Mouse (Mus musculus): ENCODE results near the gene Btbd2. TPM values are rescaled to one million over a fixed set of nuclear protein-coding genes. Genes with fewer than 3 reads are reported as not detected.

The Btbd2 gene
- polyA plus RNA-seq, 1 experiment from 2014 or later = 23.5 TPM

DNA sequence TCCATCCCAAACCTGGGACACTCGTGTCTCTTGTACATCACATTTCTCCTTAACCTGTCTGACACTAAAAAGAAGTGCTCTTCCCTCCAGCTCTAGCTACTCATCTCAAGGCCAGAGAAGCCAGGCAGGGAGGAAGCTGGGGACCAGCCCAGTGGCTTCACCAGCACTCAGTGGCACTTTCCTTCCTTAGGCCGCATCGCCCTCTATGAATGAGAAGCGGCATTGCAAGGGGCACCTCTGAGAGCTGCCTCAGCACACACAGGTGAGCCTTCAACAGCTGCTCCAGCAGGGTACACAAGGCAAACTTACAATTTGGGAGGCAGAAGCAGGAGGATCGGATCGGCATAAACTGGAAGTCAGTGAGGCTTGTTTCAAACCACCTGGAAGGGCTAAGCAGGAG lies 27.3 kb upstream of the Btbd2 start:
- H3K9ac ChIP-seq (ENCODE audit: low read depth, low read length) = no peak overlapping the region
- H3K4me3 ChIP-seq (ENCODE audit: low read depth, low read length) = no peak overlapping the region
- no peaks in the 10 kb centered on the region for H3K9me3 ChIP-seq (ENCODE audit: control insufficient read depth)
- TF ChIP-seq CTCF (IDR thresholded peaks at IDR 0.05; ENCODE audit: low read depth) = peak; percentile 95
- no peak overlapping the region for H3K27ac ChIP-seq (ENCODE audit: low read depth, low read length)
- no peaks in the 10 kb centered on the region for H3K4me1 ChIP-seq (replicated peaks; ENCODE audit: control insufficient read depth, insufficient read depth, low read length)
- 61% methylated on average over 6 of the region's 6 CpGs for WGBS
- H3K4me2 ChIP-seq (replicated peaks; ENCODE audit: low read depth) = no peak overlapping the region
- peaks cover 25% of the 10 kb centered on the region; the same call in 1 of the 2 replicates for H3K36me3 ChIP-seq (ENCODE audit: control insufficient read depth, insufficient read depth)
- peak; percentile 55; the same call in 1 of the 2 replicates for ATAC-seq
- H3K27me3 ChIP-seq (replicated peaks; ENCODE audit: control insufficient read depth, insufficient read depth, low read length) = no peaks in the 10 kb centered on the region

DNA sequence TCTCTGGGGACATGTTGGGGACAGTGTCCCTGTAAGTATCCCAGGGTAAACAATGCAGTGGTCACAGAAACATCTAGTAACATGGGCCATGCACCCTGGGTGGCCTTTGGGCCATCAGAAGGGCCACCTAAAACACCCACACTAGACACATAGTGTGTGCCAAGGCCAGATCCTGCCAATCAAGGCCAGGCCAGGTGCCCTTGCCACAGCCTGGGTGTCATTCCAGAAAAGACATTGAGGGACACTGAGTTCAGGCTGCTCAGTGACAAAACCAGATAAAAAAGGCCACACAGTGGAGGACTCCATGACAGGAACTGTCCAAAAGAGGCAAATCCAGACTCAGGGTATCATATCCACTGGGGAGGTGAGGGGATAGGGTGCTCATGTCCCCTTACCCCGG lies 26.8 kb upstream of the Btbd2 start:
- no peak overlapping the region for H3K4me2 ChIP-seq (replicated peaks; ENCODE audit: low read depth)
- H3K4me3 ChIP-seq (ENCODE audit: low read depth, low read length) = no peak overlapping the region
- H3K4me1 ChIP-seq (replicated peaks; ENCODE audit: control insufficient read depth, insufficient read depth, low read length) = peaks cover 5% of the 10 kb centered on the region; the same call in 1 of the 2 replicates
- no peak overlapping the region for H3K9ac ChIP-seq (ENCODE audit: low read depth, low read length)
- H3K9me3 ChIP-seq (ENCODE audit: control insufficient read depth) = no peaks in the 10 kb centered on the region
- TF ChIP-seq CTCF (IDR thresholded peaks at IDR 0.05; ENCODE audit: low read depth) = no peak
- 95% methylated on average over 1 of the region's 1 CpGs for WGBS
- H3K36me3 ChIP-seq (ENCODE audit: control insufficient read depth, insufficient read depth) = peaks cover 23% of the 10 kb centered on the region; the same call in 1 of the 2 replicates
- no peaks in the 10 kb centered on the region for H3K27me3 ChIP-seq (replicated peaks; ENCODE audit: control insufficient read depth, insufficient read depth, low read length)
- ATAC-seq = no peak
- H3K27ac ChIP-seq (ENCODE audit: low read depth, low read length) = no peak overlapping the region

DNA sequence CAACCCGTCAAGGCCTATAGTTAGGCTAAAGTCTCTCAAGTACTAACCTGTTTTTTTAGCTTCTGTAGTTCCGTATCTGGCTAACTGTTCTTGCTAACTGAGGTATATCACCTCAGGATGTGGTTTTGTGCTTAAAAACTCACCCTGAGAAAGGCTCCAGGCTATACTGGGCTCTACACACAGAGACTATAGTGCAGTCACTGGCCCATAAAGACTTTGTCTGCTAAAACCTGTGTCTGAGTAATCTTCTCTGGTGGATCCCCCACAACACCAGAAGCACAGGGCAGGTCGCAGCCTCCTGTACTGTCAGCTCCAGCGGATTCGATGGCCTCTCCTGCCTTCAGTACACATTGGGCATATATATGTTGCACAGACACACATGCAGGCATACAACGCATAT lies 25.1 kb upstream of the Btbd2 start:
- no peak for ATAC-seq
- no peak overlapping the region for H3K4me2 ChIP-seq (replicated peaks; ENCODE audit: low read depth)
- H3K4me1 ChIP-seq (replicated peaks; ENCODE audit: control insufficient read depth, insufficient read depth, low read length) = peaks cover 10% of the 10 kb centered on the region
- H3K36me3 ChIP-seq (ENCODE audit: control insufficient read depth, insufficient read depth) = peaks cover 19% of the 10 kb centered on the region; the same call in 1 of the 2 replicates
- no peaks in the 10 kb centered on the region for H3K9me3 ChIP-seq (ENCODE audit: control insufficient read depth)
- H3K27me3 ChIP-seq (replicated peaks; ENCODE audit: control insufficient read depth, insufficient read depth, low read length) = no peaks in the 10 kb centered on the region
- TF ChIP-seq CTCF (IDR thresholded peaks at IDR 0.05; ENCODE audit: low read depth) = no peak
- no peak overlapping the region for H3K4me3 ChIP-seq (ENCODE audit: low read depth, low read length)
- no peak overlapping the region for H3K27ac ChIP-seq (ENCODE audit: low read depth, low read length)
- H3K9ac ChIP-seq (ENCODE audit: low read depth, low read length) = no peak overlapping the region
- 94% methylated on average over 6 of the region's 6 CpGs for whole genome bisulfite sequencing

DNA sequence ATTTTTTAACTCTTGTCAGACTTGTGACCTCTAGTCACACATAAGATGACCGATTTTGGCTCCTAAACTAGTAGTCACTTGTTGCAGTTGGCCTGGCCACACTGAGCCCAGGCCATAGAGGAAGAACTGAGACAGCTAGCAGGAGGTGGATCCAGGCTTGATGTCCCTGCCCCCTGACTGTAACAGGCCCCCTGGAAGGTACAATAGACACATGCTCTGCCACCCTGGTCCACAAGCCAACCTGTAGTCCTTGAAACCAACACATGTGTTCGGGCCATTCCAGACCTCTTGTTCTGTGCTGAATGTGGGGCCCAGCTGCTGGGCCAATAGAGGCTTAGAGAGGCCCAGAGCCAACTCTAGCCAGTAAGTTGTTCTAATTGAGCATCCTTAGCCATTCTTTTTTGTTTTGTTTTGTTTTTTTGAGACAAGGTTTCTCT lies 23.4 kb upstream of the Btbd2 start:
- no peak overlapping the region; the same call in 1 of the 2 replicates for H3K27ac ChIP-seq (ENCODE audit: low read depth, low read length)
- peaks cover 10% of the 10 kb centered on the region for H3K4me1 ChIP-seq (replicated peaks; ENCODE audit: control insufficient read depth, insufficient read depth, low read length)
- no peaks in the 10 kb centered on the region for H3K27me3 ChIP-seq (replicated peaks; ENCODE audit: control insufficient read depth, insufficient read depth, low read length)
- H3K9me3 ChIP-seq (ENCODE audit: control insufficient read depth) = no peaks in the 10 kb centered on the region
- ATAC-seq = no peak
- H3K4me3 ChIP-seq (ENCODE audit: low read depth, low read length) = no peak overlapping the region
- 77% methylated on average over 2 of the region's 2 CpGs for WGBS
- peaks cover 3% of the 10 kb centered on the region; the same call in 1 of the 2 replicates for H3K36me3 ChIP-seq (ENCODE audit: control insufficient read depth, insufficient read depth)
- H3K4me2 ChIP-seq (replicated peaks; ENCODE audit: low read depth) = no peak overlapping the region
- H3K9ac ChIP-seq (ENCODE audit: low read depth, low read length) = no peak overlapping the region
- no peak for TF ChIP-seq CTCF (IDR thresholded peaks at IDR 0.05; ENCODE audit: low read depth)

DNA sequence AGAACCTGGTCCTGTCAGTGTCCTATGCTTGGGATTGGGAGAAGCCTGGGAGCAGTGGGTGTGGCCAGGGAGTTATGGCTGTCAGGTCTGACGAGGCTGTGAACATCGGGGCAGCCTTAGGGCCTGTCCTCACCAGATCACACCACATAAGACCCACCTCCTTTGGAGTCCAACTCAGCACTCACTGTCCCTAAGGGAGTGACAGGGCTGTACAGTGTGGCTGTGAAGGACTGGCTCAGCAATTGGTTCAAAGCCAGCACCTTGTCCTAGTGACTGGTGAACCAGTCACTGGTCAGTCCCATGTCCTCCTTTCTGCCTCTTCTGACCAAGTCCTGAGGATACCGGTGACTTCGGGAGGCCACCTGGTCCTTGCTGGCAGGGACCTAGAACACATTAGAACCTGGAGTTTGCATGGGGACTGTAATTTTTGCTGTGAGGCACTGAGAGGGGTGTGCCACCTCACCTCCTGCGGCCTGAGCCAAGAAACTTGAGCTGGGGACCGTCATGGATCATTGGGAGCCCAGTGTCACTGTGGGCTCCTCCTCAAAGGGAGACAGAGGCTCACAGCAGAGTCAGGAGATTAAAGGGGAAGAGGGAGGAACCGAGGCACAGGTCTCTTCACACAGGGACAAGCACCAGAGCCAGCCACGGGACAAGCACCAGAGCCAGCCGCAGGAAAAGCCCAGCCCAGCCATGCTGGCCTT lies 22.8 kb upstream of the Btbd2 start:
- WGBS = 55% methylated on average over 9 of the region's 9 CpGs
- no peak overlapping the region for H3K4me3 ChIP-seq (ENCODE audit: low read depth, low read length)
- no peak for ATAC-seq
- H3K4me1 ChIP-seq (replicated peaks; ENCODE audit: control insufficient read depth, insufficient read depth, low read length) = peaks cover 12% of the 10 kb centered on the region
- no peaks in the 10 kb centered on the region for H3K9me3 ChIP-seq (ENCODE audit: control insufficient read depth)
- H3K27me3 ChIP-seq (replicated peaks; ENCODE audit: control insufficient read depth, insufficient read depth, low read length) = no peaks in the 10 kb centered on the region
- H3K27ac ChIP-seq (ENCODE audit: low read depth, low read length) = peak overlapping the region; percentile 96
- H3K36me3 ChIP-seq (ENCODE audit: control insufficient read depth, insufficient read depth) = no peaks in the 10 kb centered on the region
- H3K4me2 ChIP-seq (replicated peaks; ENCODE audit: low read depth) = no peak overlapping the region
- no peak for TF ChIP-seq CTCF (IDR thresholded peaks at IDR 0.05; ENCODE audit: low read depth)
- H3K9ac ChIP-seq (ENCODE audit: low read depth, low read length) = no peak overlapping the region

DNA sequence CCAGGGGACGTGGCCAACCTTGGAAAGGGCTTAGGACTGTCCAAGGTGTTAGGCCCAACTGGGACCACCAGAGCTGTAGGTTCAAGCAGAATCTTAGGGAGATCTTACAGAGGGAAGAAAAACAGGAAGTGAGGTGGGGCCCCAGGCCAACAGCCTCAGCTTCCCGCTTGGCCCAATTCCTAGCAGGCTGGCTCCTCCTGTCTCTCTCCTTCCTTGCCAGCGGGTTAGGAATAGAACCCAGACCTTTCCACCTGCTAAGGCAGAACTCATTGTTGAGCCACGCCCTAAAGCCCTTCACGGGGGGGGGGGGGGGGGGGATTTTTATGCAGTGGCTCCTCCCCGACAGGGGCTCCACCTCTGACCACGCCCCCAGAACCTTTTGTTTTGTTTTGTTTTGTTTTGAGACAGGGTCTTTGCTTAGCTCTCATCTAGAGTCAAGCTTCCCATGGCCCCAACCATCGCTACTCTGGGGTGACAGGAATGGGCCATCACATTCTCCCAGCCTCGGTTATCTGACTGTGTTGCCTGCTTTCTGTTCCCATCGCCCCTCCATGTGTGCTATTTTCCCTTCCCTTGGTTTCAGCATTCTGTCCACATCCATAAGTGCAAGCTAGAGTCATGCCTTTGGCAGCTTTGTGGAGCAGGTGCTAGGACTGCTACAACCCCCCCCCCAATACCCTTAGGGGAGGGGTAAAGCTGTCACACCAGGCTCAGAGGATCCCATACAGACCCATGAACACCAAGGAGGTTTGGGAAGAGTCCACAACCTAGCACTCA lies 21.9 kb upstream of the Btbd2 start:
- H3K4me2 ChIP-seq (replicated peaks; ENCODE audit: low read depth) = peak overlapping the region; percentile 66
- no peaks in the 10 kb centered on the region for H3K9me3 ChIP-seq (ENCODE audit: control insufficient read depth)
- peak overlapping the region; percentile 11; the same call in 1 of the 2 replicates for H3K9ac ChIP-seq (ENCODE audit: low read depth, low read length)
- WGBS = 49% methylated on average over 8 of the region's 10 CpGs
- H3K36me3 ChIP-seq (ENCODE audit: control insufficient read depth, insufficient read depth) = no peaks in the 10 kb centered on the region
- no peak for ATAC-seq
- H3K27ac ChIP-seq (ENCODE audit: low read depth, low read length) = peak overlapping the region; percentile 96
- no peak overlapping the region for H3K4me3 ChIP-seq (ENCODE audit: low read depth, low read length)
- peaks cover 21% of the 10 kb centered on the region for H3K4me1 ChIP-seq (replicated peaks; ENCODE audit: control insufficient read depth, insufficient read depth, low read length)
- no peak for TF ChIP-seq CTCF (IDR thresholded peaks at IDR 0.05; ENCODE audit: low read depth)
- H3K27me3 ChIP-seq (replicated peaks; ENCODE audit: control insufficient read depth, insufficient read depth, low read length) = no peaks in the 10 kb centered on the region

All from intestine, postnatal 0 days (tissue).